Mouse (Mus musculus) E14TG2a.4 (cell line): ENCODE measurements around the gene Plekhg1.

Experiments
- CTCF ChIP-seq: conservative IDR thresholded peaks from 2 replicates; pipeline ENCODE4 v1.5.1; 2014; ENCODE audit warnings: low read length
- POU5F1 ChIP-seq: IDR thresholded peaks from 2 replicates; pipeline ENCODE4 v1.6.1; 2014; ENCODE audit warnings: low read length, borderline replicate concordance

DNA sequence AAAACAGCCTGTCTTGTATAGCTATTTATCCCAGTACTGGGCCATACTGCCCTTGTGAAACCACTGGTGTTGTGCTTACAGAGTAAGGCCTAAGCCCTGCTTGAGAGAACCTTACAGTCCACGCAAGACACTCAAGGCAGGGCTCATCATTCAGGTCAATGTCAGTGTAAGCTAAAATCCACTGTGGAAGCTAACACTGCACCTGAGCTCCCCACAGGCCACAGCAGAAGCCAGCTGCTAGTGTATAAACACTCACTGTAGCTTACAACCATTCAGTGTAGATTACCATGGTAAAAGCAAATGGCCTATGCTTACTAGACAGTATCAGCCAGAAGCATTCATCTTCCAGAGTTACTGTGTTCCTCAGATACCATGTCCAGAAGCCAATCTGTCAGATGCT lies 90.5 kb downstream of the Plekhg1 start:
- TF ChIP-seq CTCF: no peak
- TF ChIP-seq POU5F1: no peak
